Mouse (Mus musculus) hindlimb bud, embryonic 11.5 days (tissue): ENCODE measurements around the gene Cstad.

Experiments
- DNase-seq: peaks from one replicate; pipeline ENCODE4 v3.0.0-alpha.2; 2012; ENCODE audit warnings: low read depth, low spot score; ENCODE audit errors: extremely low spot score

The Cstad gene

DNA sequence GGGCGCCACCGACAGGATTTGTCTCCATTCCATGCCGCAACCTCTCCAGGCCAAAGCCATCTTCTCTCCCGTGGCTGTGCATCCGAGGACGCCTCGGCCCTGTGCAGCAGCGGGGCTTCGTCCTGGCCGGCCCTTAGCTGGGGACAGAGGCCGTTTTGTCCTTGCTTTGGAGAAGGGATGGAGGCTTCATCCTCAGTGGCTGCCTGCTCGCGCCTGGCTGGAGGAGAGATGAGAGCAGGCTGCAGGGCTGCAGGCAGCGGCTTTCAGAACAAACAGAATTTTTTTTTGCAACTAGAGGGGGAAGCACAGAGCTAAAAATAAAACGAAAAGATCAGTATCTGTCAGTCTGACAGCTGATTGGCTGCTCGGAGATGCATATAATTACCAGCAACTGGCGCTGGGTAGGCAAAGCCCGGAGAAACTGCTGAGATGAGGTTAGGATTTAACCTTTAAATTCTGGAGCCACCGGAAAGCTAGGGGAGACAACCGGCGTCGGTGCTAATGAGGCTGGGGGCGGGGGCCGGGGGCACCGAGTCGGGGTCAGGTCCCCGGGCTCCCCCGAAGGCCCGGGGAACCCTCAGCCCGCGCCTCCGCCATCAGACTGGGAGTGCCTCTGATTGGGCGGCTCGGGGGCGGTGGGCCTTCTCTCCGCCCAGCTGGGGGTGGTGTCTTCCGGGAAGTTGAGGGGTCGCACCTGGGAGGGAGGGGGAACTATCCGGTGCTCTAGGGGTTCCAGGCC, at the start of gene Cstad:
Gene Cstad, plus strand, starts transcription at position 400 of the 739 bp plus-strand sequence.
- no peak for DNase-seq

DNA sequence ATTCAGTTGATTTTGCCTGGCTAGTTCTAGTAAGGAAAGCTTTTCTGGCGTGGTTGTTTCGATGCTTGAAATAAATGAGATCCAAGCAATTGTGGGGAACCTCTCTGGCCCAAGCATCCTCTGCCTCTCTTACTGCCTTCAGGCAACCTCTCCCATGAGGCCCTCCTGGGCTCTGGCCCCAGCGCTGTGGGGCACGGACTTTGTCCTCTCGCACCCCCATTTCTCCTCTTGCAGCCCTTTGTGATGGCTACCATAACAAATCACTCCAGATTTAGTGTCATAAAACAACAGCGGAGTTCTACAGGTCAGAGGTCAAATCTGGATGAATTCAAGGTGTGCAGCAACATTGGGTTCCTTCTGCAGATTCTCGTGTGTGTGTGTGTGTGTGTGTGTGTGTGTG, 49.1 kb upstream of the Cstad start:
- DNase-seq = peak; percentile 44

DNA sequence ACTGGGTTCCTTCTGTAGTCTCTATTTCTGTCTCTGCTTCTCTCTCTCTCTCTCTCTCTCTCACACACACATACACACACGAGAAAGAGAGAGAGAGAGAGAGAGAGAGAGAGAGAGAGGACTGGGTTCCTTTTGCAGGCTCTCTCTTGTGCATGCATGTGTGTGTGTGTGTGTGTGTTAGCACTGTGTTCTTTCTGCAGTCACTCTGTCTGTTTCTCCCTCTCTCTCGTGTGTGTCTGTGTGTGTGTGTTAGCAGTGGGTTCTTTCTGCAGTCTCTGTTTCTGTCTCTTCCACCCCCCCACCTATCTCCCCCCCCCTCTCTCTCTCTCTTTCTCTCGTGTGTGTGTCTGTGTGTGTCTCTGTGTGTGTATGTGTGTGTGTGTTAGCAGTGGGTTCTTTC, 48.6 kb upstream of the Cstad start:
- no peak for DNase-seq

DNA sequence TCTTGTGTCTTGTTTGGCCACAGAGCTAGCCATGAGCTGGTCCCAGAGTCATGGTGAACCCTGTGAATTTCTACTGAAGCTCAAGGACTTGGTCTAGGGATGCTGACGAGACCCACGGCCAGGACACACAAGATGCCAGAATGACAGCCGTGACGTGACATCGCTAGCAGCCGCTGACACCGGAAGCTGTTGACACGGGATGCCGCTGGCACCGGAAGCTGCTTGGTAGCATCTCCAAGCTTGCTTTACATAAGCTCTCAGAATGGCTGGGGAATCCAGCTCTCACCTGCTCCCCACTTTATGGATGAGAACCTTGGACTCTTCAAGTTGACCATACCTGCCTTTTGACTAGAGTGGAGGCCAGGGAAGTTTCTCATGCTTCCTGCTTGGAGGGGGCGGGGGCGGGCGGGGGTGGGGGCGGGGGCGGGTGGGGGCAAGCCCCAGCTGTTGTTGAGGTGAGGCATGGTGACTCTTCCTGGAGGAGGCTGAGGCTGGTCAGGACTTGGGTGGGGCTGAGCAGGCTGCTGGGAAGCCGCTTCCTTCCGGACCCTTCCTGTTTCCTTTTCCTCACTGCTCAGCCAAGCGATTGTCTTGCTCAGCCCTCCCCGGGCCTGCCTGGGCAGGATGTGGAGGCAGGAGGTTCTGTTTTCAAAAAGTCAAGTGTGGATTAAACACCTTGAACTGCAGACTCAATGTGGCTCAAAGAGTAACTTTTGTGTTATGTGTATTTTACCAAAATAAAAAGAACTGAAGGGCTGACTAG, 47.2 kb upstream of the Cstad start:
- DNase-seq = no peak

DNA sequence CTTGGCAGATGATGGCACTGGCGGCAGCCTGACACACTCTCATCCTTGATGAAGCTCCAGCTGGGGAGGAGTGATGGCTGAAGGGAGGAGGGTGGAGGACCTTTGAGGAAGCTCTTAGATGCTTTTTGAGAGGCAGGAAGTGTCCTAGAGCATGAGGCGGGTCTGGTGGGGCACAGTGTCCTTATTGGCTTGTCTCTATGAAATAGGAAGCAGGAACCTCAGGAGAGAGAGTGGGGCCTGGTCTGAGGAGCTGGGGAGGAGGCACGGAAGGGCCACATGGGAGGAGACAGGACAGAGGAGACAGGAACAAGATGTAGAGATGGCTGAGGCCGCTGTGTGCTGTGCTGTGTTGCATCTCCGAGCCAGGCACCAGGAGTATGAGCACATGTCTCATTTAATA, 43.3 kb upstream of the Cstad start:
- DNase-seq = no peak

DNA sequence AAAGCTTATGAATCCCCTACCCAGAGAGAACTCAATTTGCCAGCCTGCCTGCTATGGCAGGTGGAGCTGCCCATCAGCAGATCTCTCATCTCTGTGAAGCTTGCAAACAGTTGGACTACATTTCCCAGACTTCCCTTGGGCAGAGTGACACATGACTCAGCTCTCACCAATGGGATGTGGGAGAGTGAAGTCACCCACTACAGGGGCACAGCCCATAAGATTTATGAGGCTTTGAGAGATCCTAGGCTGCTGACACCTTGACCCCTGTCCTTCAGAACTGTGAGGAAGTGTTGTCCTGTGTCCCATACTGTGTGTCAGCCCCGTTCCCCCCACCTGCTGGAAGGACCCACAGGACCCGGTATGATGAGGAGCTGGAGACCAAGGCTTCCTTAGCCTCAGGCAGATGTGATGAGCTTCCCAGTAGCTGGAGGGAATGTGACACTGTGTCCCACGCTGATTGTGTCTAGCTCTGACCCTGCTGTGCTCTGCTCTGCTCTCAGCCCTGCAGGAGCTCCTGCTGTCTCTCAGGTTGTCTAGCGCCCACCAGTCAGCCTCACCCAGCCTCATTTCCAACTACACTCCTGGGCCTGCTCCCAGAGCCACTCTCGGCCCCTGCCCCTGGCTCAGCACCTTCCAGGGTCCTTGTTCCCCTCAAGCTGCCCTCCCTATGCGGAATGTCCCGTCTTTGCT, 40.8 kb upstream of the Cstad start:
- DNase-seq = peak; percentile 16

DNA sequence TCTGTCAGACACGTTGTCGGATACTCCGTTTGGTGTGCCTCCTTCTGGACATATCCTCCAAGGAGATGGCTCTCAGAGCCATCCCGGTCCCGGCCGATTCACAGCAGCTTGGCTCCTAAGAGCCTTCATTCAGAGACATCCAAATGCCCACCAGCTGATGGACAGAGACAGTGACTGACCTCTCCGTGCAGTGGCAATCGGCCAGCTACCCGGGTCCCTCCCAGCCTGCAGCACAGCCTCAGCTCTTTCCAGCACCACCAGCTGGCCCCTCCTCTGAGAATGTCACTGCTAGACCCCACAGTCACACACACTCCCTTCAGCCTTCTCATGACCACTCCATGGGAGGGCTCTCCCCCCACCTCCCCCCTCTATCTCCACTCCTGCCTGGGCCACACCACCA, 39.6 kb upstream of the Cstad start:
- DNase-seq = no peak

DNA sequence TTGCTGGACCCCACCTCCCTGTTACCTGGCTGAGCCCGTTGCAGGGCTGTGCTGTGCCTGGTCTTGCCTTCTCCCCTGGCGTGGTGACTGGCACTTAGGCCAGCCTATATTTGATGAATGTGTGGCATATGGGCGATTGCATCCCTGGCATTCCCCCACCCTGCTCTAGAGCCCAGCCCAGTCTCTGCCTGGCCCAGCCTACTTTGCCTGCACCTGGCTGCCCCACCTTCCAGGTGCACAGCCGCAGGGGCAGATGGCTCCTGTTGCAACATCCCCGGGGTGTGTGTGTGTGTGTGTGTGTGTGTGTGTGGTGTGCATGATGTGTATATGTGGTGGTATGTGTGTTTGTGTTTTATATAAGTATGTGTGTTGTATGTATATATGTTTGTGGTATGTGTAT, 38.3 kb upstream of the Cstad start:
- no peak for DNase-seq

DNA sequence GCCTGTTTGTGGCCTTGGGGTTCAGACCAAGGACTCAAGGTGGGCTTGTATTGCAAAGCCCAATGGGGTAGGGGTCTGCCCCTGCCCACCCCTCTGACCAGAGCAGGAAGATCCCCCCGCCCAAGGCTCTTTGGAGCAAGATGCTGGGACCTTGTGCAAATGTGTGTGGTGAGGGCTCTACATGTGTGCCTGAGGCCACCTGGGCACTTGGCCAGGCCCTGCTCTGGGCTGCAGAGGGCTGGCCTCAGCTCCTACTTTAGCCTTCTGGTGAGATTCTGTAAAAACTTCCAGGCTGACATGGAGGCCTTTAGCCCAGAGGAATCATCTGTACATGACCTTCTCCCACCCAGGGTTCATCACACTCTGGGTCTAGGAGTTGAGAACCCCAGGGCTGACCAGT, 35.3 kb upstream of the Cstad start:
- DNase-seq = no peak

DNA sequence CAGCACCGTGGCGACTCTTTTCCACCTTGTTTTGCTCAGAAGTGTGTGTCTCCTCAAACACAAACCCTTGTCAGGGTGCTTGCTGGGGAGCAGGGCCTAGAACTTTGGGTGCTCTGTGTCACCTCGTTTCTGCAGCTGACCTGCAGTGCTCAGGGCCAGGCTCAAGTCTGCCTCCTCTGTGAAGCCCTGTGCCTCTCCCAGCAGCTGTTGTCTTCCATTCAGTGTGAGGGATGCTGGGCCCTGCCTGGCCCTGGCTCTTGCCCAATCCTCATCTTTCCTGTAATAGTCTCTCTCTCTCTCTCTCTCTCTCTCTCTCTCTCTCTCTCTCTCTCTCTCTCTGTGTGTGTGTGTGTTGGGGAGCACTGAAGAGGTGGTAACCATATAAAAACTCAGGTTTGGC, 32.3 kb upstream of the Cstad start:
- no peak for DNase-seq

DNA sequence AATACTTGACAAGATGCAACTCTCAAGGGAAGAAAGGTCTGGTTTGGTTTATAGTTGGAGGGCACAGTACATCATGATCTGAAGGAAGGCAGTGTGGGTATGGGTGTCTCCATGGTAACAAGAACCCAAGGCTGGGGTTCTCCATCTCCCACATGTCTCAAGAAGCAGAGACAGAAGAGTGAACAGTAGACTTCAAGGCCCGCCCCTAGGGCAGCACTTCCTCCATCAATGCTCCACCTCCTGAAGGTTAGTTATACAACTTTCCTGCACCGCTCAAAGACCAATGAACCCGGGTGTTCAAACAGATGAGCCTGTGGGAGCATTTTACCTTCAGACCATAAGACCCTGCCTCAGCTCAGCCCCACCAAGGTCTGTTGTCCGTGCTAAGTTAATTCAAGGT, 23.2 kb upstream of the Cstad start:
- no peak for DNase-seq

DNA sequence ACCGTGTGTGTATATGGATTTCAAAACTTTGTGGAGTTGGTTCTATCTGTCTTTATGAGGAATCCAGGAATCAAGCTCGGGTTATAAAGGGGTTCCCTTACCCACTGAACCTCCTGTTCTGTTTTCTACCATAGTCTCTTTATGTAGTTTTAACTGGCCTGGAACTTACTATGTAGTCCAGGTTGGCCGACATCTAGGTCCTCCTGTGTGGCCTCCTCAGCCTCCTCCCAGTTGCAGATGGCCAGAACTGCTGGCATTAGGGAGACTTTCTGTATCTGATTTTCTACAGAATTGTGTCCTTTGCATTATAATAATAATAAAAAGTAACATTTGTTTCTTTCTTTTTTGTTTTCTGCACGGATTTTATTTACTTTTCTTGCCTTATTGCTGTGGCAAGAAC, 21.3 kb upstream of the Cstad start:
- no peak for DNase-seq

DNA sequence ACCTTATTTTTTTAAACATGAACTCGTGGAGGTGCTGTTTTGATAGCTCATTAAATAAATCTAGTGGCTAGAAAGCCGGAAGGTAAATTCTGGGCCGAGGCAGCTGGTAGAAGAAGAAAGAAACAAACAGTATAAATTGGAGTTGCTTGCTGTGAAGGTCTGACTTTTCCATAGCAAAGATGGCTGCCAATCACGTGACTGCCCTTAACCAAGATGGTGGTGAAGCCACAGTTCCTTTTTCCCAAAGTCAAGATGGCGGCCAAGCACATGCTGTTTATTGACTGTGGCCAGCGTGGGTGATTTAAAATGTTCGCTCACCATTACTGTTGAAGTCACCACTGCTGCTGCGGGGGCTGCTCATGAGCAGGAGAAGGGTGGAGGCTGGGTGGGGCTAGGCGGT, 17.8 kb upstream of the Cstad start:
- DNase-seq = no peak

DNA sequence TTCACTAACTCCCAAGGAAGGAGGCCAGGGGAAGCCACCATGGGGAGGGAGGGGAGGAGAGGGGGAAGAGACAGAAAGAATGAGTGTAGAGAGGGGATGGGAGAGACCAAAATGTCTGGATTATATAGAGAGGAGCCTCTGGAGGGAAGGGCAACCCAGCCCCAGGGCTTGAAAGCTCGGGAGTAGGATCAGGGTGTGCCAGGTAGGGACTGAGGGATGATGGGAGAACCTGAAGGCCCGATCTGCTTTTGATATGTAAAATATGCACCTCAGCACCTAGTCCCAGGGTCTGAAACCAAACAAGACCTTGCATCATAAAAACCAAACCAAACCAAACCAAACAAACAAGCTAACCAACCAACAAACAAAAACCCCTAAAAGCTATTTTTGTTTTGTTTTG, 16.8 kb upstream of the Cstad start:
- no peak for DNase-seq

DNA sequence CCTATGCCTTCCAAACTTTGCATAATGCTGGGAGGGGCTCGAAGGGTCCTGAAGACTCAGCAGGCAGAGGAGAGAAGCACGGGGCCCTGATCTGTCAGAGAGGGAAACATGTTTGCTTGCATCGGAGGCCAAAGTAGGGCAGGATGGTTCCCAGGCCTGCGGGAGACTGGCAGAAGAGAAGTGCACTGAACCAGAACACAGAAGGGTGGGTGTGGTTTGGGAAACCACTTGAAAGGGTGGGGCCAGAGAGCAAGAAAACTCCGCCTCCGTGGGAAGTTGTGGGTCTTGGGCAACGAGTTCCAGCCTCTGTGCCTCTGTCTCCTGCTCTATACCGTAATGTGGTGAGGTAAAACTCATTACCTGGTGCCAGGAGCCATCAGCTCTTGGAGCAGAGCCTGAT, 7.7 kb upstream of the Cstad start:
- DNase-seq = no peak

DNA sequence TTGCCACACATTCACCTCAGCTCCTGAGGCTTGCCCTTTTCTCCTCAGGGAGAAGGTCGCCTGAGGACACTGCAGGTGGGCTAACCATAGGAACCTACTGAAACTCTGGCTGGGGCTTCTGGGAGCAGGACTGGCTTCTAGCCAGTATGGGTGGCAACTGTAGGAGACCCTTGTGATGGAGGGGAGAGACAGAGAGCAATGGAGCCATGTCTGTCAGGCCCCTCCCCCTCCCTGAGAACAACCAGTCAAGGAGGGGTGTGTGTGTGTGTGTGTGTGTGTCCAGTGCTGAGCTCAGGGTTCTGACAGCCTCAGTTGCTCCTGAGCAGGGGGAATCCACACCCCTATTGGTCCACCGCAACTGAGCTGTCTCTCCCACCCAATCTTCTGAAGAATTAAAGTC, 7.2 kb upstream of the Cstad start:
- no peak for DNase-seq

DNA sequence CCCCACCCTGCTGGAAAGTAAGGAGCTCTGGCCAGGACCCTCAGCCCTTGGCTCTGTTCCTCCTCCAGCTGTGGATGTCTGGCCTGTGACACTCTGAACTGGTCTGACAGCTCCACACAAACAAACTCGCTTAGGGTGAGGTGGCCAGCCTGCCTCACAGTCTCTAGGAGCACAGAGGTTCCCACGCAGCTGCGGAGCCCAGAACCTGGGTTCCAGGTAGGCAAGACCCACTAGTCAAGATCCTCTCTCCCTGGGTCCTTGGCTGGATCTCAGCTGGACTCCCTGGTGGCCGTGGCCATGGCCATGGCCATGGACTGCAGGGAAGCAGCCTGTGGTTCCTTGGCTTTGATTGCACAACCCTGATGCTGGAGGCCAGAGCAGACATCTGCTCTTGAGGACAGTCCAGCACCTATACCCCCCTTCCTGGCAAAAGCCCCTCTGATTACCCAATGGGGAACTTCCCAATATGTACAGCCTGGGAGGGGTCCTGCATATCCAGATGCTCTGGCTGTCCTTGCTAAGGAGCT, 5.8 kb upstream of the Cstad start:
- no peak for DNase-seq

DNA sequence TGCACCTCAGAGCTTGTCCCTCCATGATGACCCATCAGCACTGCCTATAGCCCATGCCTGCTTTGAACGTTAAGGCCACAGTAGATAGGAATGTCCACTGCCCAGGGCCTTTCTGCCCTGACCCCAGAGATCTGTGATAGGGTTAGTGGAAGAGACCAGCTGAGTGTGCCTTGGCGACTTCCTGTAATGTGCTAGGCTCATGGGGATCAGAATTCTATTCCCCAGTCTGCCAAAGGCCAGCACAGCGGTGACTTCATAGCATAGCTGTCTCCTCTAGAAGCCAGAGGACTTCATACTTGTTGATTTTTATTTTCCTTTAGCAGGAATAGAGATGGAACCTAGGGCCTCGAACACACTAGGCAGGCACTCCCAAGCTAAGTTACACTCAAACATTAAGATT, 5.1 kb upstream of the Cstad start:
- DNase-seq = no peak

DNA sequence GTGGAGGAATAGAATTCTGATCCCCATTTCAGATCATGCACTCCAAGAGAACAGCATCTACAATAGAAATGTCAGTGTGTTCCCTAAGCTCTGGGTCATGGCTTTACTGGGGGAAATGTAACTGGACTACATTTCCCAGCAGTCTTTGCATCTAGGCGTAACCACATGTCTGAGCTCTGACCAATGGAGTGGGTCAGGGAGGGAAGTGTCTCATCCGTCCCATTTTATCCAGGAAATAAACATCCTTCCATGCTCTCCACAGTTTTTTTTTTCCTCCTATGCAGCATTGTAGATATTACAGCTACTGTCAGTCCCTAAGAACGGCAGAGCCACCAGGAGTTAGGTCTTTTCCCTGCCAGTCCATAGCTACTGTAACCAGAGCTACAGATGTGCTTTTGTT, 3.9 kb upstream of the Cstad start:
- no peak for DNase-seq

DNA sequence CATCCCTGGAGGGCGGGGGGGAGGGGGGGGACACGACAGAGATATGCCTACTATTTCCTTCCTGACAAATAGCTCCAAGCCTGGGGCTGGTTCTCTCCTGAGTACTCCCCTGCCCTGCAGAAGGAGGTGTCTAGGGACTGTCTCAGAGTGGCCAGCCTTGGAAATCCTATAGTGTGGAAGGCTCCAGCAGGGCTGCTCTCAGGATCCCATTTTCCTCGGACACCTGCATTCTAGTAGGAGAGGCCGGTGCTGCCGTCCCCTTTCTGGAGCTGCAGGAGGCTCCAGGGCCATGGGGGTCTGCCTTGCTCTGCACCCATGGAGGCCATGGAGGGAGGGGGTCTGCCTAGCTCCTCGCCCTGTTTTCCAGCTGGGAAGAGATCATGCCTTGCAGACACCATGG, 2.4 kb upstream of the Cstad start:
- no peak for DNase-seq

DNA sequence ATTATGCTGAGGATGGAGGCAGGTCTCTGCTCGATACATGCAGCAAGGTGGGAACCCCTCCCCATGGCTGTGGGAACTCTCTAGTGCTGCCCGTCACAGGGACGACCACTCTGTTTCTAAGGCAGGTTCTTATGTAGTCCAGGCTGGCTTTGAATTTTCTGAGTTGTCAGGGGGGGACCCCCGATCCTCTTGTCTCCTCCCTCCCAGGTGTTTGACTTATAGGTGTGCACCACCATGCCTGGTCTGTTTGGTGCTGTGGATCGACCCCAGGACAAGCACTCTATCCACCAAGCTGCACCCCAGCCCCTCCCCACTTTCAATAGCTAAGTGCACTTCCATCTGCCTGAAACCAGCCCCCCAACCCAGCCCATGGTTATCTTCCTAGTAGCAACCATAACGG, 1.9 kb upstream of the Cstad start:
- no peak for DNase-seq
